Mouse (Mus musculus) midbrain, embryonic 10.5 days (tissue): ENCODE measurements at regions not wholly inside any gene's neighbourhood (a gene's known extent, or its start where the extent isn't known, plus 50 kb on each side); places are given as distances from the start of the nearest gene placed in this dataset.

Experiments used
- DNase-seq: peaks from one replicate; pipeline ENCODE4 v3.0.0-alpha.2; 2017; ENCODE audit warnings: low spot score
- H3K27ac ChIP-seq: fragments of 300-500 bp; sonication (generic); replicated peaks from 2 replicates; pipeline ENCODE4 v1.5.1; 2016; ENCODE audit warnings: mild to moderate bottlenecking
- H3K27me3 ChIP-seq: fragments of 300-500 bp; sonication (generic); 2 replicates; pipeline ENCODE4 v1.6.1; 2016; ENCODE audit warnings: low read depth, mild to moderate bottlenecking; ENCODE audit not compliant: poor library complexity, severe bottlenecking
- H3K36me3 ChIP-seq: fragments of 300-500 bp; sonication (generic); 2 replicates; pipeline ENCODE4 v1.6.1; 2016; ENCODE audit warnings: mild to moderate bottlenecking, moderate library complexity
- H3K4me1 ChIP-seq: fragments of 300-500 bp; sonication (generic); 2 replicates; pipeline ENCODE4 v1.6.1; 2016
- H3K4me3 ChIP-seq: fragments of 300-500 bp; sonication (generic); 2 replicates; pipeline ENCODE4 v1.5.1; 2016; ENCODE audit warnings: mild to moderate bottlenecking, moderate library complexity
- H3K9me3 ChIP-seq: fragments of 300-500 bp; sonication (generic); replicated peaks from 2 replicates; pipeline ENCODE4 v1.6.1; 2016; ENCODE audit warnings: mild to moderate bottlenecking
- WGBS: fragments of 180-500 bp; shearing (Covaris S2); methylation state at CpG from one replicate; pipeline ENCODE4 v1.1.7; 2016; 5-methylcytosine and 5-hydroxymethylcytosine counted together

GRCm38 (mm10) chr9:46482859-46483443 lies 163.2 kb upstream of the 4931429L15Rik start:
- Histone ChIP-seq H3K27ac (peak overlapping the region; percentile 81), H3K27me3 (peaks cover 65% of the 10 kb centered on the region), H3K4me1 (peaks cover 55% of the 10 kb centered on the region), H3K9me3 (no peaks in the 10 kb centered on the region), H3K4me3 (peak overlapping the region; percentile 24), H3K36me3 (no peaks in the 10 kb centered on the region)
- 45% methylated on average over 5 of the region's 5 CpGs for WGBS
- DNase-seq = peak; percentile 53

- peaks cover 59% of the 10 kb centered on the region for H3K4me1 ChIP-seq
- peak overlapping the region; percentile 24; the same call in 1 of the 2 replicates for H3K4me3 ChIP-seq
- H3K9me3 ChIP-seq = no peaks in the 10 kb centered on the region
- H3K27ac ChIP-seq = peak overlapping the region; percentile 81
- DNase-seq = peak; percentile 30
- WGBS = 51% methylated on average over 12 of the region's 12 CpGs
- no peaks in the 10 kb centered on the region for H3K36me3 ChIP-seq
- H3K27me3 ChIP-seq = peaks cover 72% of the 10 kb centered on the region
These were observed 162.5 kb upstream of the 4931429L15Rik start for GRCm38 (mm10) chr9:46482034-46482858.

- whole genome bisulfite sequencing = 46% methylated on average over 7 of the region's 7 CpGs
- Histone ChIP-seq H3K9me3 (no peaks in the 10 kb centered on the region), H3K27ac (peak overlapping the region; percentile 81), H3K27me3 (peaks cover 77% of the 10 kb centered on the region), H3K4me1 (peaks cover 66% of the 10 kb centered on the region), H3K4me3 (no peak overlapping the region), H3K36me3 (no peaks in the 10 kb centered on the region)
- peak; percentile 29 for DNase-seq
These were observed 161.7 kb upstream of the 4931429L15Rik start for GRCm38 (mm10) chr9:46481491-46481890.

GRCm38 (mm10) chr9:46480080-46480690 lies 160.4 kb upstream of the 4931429L15Rik start:
- 2% methylated on average over 13 of the region's 13 CpGs for WGBS
- Histone ChIP-seq H3K27me3 (peaks cover 79% of the 10 kb centered on the region), H3K27ac (peak overlapping the region; percentile 69), H3K4me3 (peak overlapping the region; percentile 33), H3K36me3 (no peaks in the 10 kb centered on the region), H3K4me1 (peaks cover 71% of the 10 kb centered on the region), H3K9me3 (no peaks in the 10 kb centered on the region)
- DNase-seq = peak; percentile 89

- Histone ChIP-seq H3K4me3 (no peak overlapping the region), H3K27ac (no peak overlapping the region), H3K9me3 (no peaks in the 10 kb centered on the region), H3K4me1 (peaks cover 70% of the 10 kb centered on the region), H3K27me3 (peaks cover 84% of the 10 kb centered on the region), H3K36me3 (no peaks in the 10 kb centered on the region)
- WGBS = 61% methylated on average over 2 of the region's 2 CpGs
- no peak for DNase-seq
These were observed 158.8 kb upstream of the 4931429L15Rik start for GRCm38 (mm10) chr9:46478611-46479010.

GRCm38 (mm10) chr9:46476516-46476915 lies 156.7 kb upstream of the 4931429L15Rik start:
- H3K27ac ChIP-seq = peak overlapping the region; percentile 30; the same call in 1 of the 2 replicates
- peaks cover 52% of the 10 kb centered on the region for H3K4me1 ChIP-seq
- peaks cover 84% of the 10 kb centered on the region for H3K27me3 ChIP-seq
- no peaks in the 10 kb centered on the region for H3K9me3 ChIP-seq
- WGBS = 68% methylated on average over 5 of the region's 5 CpGs
- H3K4me3 ChIP-seq = no peak overlapping the region
- H3K36me3 ChIP-seq = no peaks in the 10 kb centered on the region
- DNase-seq = no peak

- H3K4me1 ChIP-seq = peaks cover 36% of the 10 kb centered on the region
- H3K27ac ChIP-seq = no peak overlapping the region
- no peaks in the 10 kb centered on the region for H3K36me3 ChIP-seq
- H3K27me3 ChIP-seq = peaks cover 100% of the 10 kb centered on the region
- no peak overlapping the region for H3K4me3 ChIP-seq
- H3K9me3 ChIP-seq = no peaks in the 10 kb centered on the region
- no peak for DNase-seq
- WGBS = 82% methylated on average over 10 of the region's 10 CpGs
These were observed 153.9 kb upstream of the 4931429L15Rik start for GRCm38 (mm10) chr9:46473681-46474080.

- Histone ChIP-seq H3K27me3 (peaks cover 88% of the 10 kb centered on the region), H3K4me1 (peaks cover 22% of the 10 kb centered on the region), H3K36me3 (no peaks in the 10 kb centered on the region), H3K27ac (no peak overlapping the region), H3K4me3 (no peak overlapping the region), H3K9me3 (no peaks in the 10 kb centered on the region)
- WGBS = 71% methylated on average over 7 of the region's 7 CpGs
- no peak for DNase-seq
These were observed 149.7 kb upstream of the 4931429L15Rik start for GRCm38 (mm10) chr9:46469521-46469920.

- Histone ChIP-seq H3K36me3 (no peaks in the 10 kb centered on the region), H3K27me3 (peaks cover 75% of the 10 kb centered on the region), H3K4me1 (peaks cover 22% of the 10 kb centered on the region), H3K9me3 (no peaks in the 10 kb centered on the region), H3K4me3 (no peak overlapping the region), H3K27ac (no peak overlapping the region)
- 47% methylated on average over 2 of the region's 2 CpGs for WGBS
- no peak for DNase-seq
These were observed 148.5 kb upstream of the 4931429L15Rik start for GRCm38 (mm10) chr9:46468306-46468705.

- peaks cover 22% of the 10 kb centered on the region for H3K4me1 ChIP-seq
- H3K36me3 ChIP-seq = no peaks in the 10 kb centered on the region
- no peak overlapping the region for H3K4me3 ChIP-seq
- peaks cover 71% of the 10 kb centered on the region for H3K27me3 ChIP-seq
- WGBS = 45% methylated on average over 3 of the region's 3 CpGs
- no peaks in the 10 kb centered on the region for H3K9me3 ChIP-seq
- H3K27ac ChIP-seq = no peak overlapping the region
- no peak for DNase-seq
These were observed 147.9 kb upstream of the 4931429L15Rik start for GRCm38 (mm10) chr9:46467671-46468070.

GRCm38 (mm10) chr9:46462681-46463080 lies 142.9 kb upstream of the 4931429L15Rik start:
- Histone ChIP-seq H3K27ac (no peak overlapping the region), H3K4me1 (0 out of 2 replicates have a peak, but pooled peaks cover 1% of the 10 kb centered on the region), H3K9me3 (no peaks in the 10 kb centered on the region), H3K4me3 (no peak overlapping the region), H3K36me3 (no peaks in the 10 kb centered on the region), H3K27me3 (peaks cover 51% of the 10 kb centered on the region)
- DNase-seq = no peak
- 90% methylated on average over 5 of the region's 5 CpGs for WGBS

- Histone ChIP-seq H3K4me1 (peaks cover 17% of the 10 kb centered on the region), H3K9me3 (no peaks in the 10 kb centered on the region), H3K4me3 (no peak overlapping the region), H3K36me3 (no peaks in the 10 kb centered on the region), H3K27me3 (peaks cover 61% of the 10 kb centered on the region), H3K27ac (no peak overlapping the region)
- DNase-seq = no peak
- 82% methylated on average over 6 of the region's 6 CpGs for WGBS
These were observed 138.2 kb upstream of the 4931429L15Rik start for GRCm38 (mm10) chr9:46457945-46458344.
